Mouse (Mus musculus): Measurements from ENCODE around the gene Coq2. TPM values are rescaled to one million over a fixed set of nuclear protein-coding genes. Genes with fewer than 3 reads are reported as not detected.

Coq2 gene
- polyA plus RNA-seq, 1 experiment: 57.3 TPM

GRCm38 (mm10) chr5:100646558-100646957 is 28.4 kb downstream of the Coq2 start:
- no peaks in the 10 kb centered on the region for H3K27me3 ChIP-seq (ENCODE audit: control insufficient read depth, insufficient read depth, low read length, poor library complexity, severe bottlenecking)
- H3K4me1 ChIP-seq (ENCODE audit: control insufficient read depth, insufficient read depth, low read length): no peaks in the 10 kb centered on the region
- no peaks in the 10 kb centered on the region for H3K36me3 ChIP-seq (ENCODE audit: control insufficient read depth, insufficient read depth, low read length, poor library complexity, severe bottlenecking)
- H3K4me3 ChIP-seq (ENCODE audit: low read depth, low read length): no peak overlapping the region
- no peak overlapping the region for H3K9ac ChIP-seq (ENCODE audit: low read depth, poor library complexity, severe bottlenecking)
- TF ChIP-seq POLR2A (IDR thresholded peaks at IDR 0.05; ENCODE audit: insufficient read depth, low read length) (no peak), EP300 (IDR thresholded peaks at IDR 0.05; ENCODE audit: insufficient read depth, low read depth, low read length) (no peak), CTCF (IDR thresholded peaks at IDR 0.05; ENCODE audit: low read depth, low read length) (no peak)
- H3K9me3 ChIP-seq (replicated peaks; ENCODE audit: control insufficient read depth, insufficient read depth, low read length, poor library complexity, severe bottlenecking): no peaks in the 10 kb centered on the region
- no peak overlapping the region for H3K27ac ChIP-seq (ENCODE audit: insufficient read depth, low read length)

- Histone ChIP-seq H3K9me3 (replicated peaks; ENCODE audit: control insufficient read depth, insufficient read depth, low read length, poor library complexity, severe bottlenecking) (no peaks in the 10 kb centered on the region), H3K4me1 (ENCODE audit: control insufficient read depth, insufficient read depth, low read length) (no peaks in the 10 kb centered on the region), H3K27me3 (ENCODE audit: control insufficient read depth, insufficient read depth, low read length, poor library complexity, severe bottlenecking) (no peaks in the 10 kb centered on the region), H3K36me3 (ENCODE audit: control insufficient read depth, insufficient read depth, low read length, poor library complexity, severe bottlenecking) (no peaks in the 10 kb centered on the region), H3K4me3 (ENCODE audit: low read depth, low read length) (no peak overlapping the region), H3K9ac (ENCODE audit: low read depth, poor library complexity, severe bottlenecking) (no peak overlapping the region), H3K27ac (ENCODE audit: insufficient read depth, low read length) (no peak overlapping the region)
- no peak for TF ChIP-seq POLR2A (IDR thresholded peaks at IDR 0.05; ENCODE audit: insufficient read depth, low read length)
- no peak for TF ChIP-seq EP300 (IDR thresholded peaks at IDR 0.05; ENCODE audit: insufficient read depth, low read depth, low read length)
- TF ChIP-seq CTCF (IDR thresholded peaks at IDR 0.05; ENCODE audit: low read depth, low read length): no peak
These were observed 30.9 kb downstream of the Coq2 start for GRCm38 (mm10) chr5:100643991-100644535.

GRCm38 (mm10) chr5:100643253-100643990 is 31.5 kb downstream of the Coq2 start:
- Histone ChIP-seq H3K27me3 (ENCODE audit: control insufficient read depth, insufficient read depth, low read length, poor library complexity, severe bottlenecking) (no peaks in the 10 kb centered on the region), H3K4me3 (ENCODE audit: low read depth, low read length) (no peak overlapping the region), H3K27ac (ENCODE audit: insufficient read depth, low read length) (no peak overlapping the region), H3K36me3 (ENCODE audit: control insufficient read depth, insufficient read depth, low read length, poor library complexity, severe bottlenecking) (no peaks in the 10 kb centered on the region), H3K9me3 (replicated peaks; ENCODE audit: control insufficient read depth, insufficient read depth, low read length, poor library complexity, severe bottlenecking) (no peaks in the 10 kb centered on the region), H3K4me1 (ENCODE audit: control insufficient read depth, insufficient read depth, low read length) (no peaks in the 10 kb centered on the region), H3K9ac (ENCODE audit: low read depth, poor library complexity, severe bottlenecking) (no peak overlapping the region)
- TF ChIP-seq EP300 (IDR thresholded peaks at IDR 0.05; ENCODE audit: insufficient read depth, low read depth, low read length) (no peak), POLR2A (IDR thresholded peaks at IDR 0.05; ENCODE audit: insufficient read depth, low read length) (no peak)

GRCm38 (mm10) chr5:100642316-100642715 is 32.6 kb downstream of the Coq2 start:
- Histone ChIP-seq H3K9ac (ENCODE audit: low read depth, poor library complexity, severe bottlenecking) (no peak overlapping the region), H3K36me3 (ENCODE audit: control insufficient read depth, insufficient read depth, low read length, poor library complexity, severe bottlenecking) (no peaks in the 10 kb centered on the region), H3K4me3 (ENCODE audit: low read depth, low read length) (no peak overlapping the region), H3K27me3 (ENCODE audit: control insufficient read depth, insufficient read depth, low read length, poor library complexity, severe bottlenecking) (no peaks in the 10 kb centered on the region), H3K27ac (ENCODE audit: insufficient read depth, low read length) (no peak overlapping the region), H3K9me3 (replicated peaks; ENCODE audit: control insufficient read depth, insufficient read depth, low read length, poor library complexity, severe bottlenecking) (no peaks in the 10 kb centered on the region), H3K4me1 (ENCODE audit: control insufficient read depth, insufficient read depth, low read length) (no peaks in the 10 kb centered on the region)
- no peak for TF ChIP-seq EP300 (IDR thresholded peaks at IDR 0.05; ENCODE audit: insufficient read depth, low read depth, low read length)
- TF ChIP-seq CTCF (IDR thresholded peaks at IDR 0.05; ENCODE audit: low read depth, low read length): no peak
- no peak for TF ChIP-seq POLR2A (IDR thresholded peaks at IDR 0.05; ENCODE audit: insufficient read depth, low read length)

- H3K9ac ChIP-seq (ENCODE audit: low read depth, poor library complexity, severe bottlenecking): no peak overlapping the region
These were observed 36.5 kb downstream of the Coq2 start for GRCm38 (mm10) chr5:100638483-100638882.

More at GRCm38 (mm10) chr5:100638483-100638882, 36.5 kb downstream of the Coq2 start:
- no peak overlapping the region for H3K4me3 ChIP-seq (ENCODE audit: low read depth, low read length)
- no peaks in the 10 kb centered on the region for H3K36me3 ChIP-seq (ENCODE audit: control insufficient read depth, insufficient read depth, low read length, poor library complexity, severe bottlenecking)
- no peaks in the 10 kb centered on the region for H3K4me1 ChIP-seq (ENCODE audit: control insufficient read depth, insufficient read depth, low read length)
- no peaks in the 10 kb centered on the region for H3K27me3 ChIP-seq (ENCODE audit: control insufficient read depth, insufficient read depth, low read length, poor library complexity, severe bottlenecking)
- no peak overlapping the region for H3K27ac ChIP-seq (ENCODE audit: insufficient read depth, low read length)
- TF ChIP-seq POLR2A (IDR thresholded peaks at IDR 0.05; ENCODE audit: insufficient read depth, low read length): no peak
- no peak for TF ChIP-seq EP300 (IDR thresholded peaks at IDR 0.05; ENCODE audit: insufficient read depth, low read depth, low read length)
- no peak for TF ChIP-seq CTCF (IDR thresholded peaks at IDR 0.05; ENCODE audit: low read depth, low read length)
- H3K9me3 ChIP-seq (replicated peaks; ENCODE audit: control insufficient read depth, insufficient read depth, low read length, poor library complexity, severe bottlenecking): no peaks in the 10 kb centered on the region

Measured in ES-Bruce4 (cell line).